Mouse (Mus musculus): Measurements from ENCODE around the gene Kat2a.

DNA sequence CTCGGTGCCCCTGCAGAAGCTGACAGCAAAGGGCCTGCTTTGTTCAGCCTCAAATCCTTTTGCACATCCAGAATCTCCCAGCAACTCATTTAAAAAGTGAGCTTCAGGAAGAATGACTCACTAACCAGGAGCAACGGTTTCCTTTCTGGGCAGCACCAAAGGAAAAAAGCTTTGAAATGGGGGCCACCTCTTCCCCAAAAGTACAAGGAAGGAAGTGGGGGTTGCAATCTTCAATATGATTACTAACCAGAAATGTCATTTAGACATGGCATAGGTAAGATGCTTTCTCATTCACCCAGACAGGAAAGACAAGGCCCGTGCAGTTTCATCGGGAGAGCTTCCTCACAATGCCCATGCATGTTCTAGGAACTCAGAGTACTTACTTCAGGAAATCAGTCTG is 9.0 kb upstream of the Kat2a start:
- TF ChIP-seq CTCF (IDR thresholded peaks at IDR 0.05; ENCODE audit: borderline replicate concordance, control insufficient read depth, extremely low read depth, insufficient read depth, low read length, poor library complexity): no peak
- TF ChIP-seq POLR2A (IDR thresholded peaks at IDR 0.05; ENCODE audit: control insufficient read depth, extremely low read depth, insufficient read depth, low read length, poor library complexity): no peak

All from thymus, adult 2 months (tissue).